Mouse (Mus musculus): Measurements from ENCODE around the gene Qrich1. TPM values are rescaled to one million over a fixed set of nuclear protein-coding genes. Genes with fewer than 3 reads are reported as not detected.

Qrich1 gene
- polyA plus RNA-seq, 1 experiment from 2014 or later, result 90.2 TPM

- H3K9ac ChIP-seq (ENCODE audit: low read depth, low read length), result peak within 1 kb of the TSS; percentile 80
- peak within 1 kb of the TSS; percentile 86 for H3K27ac ChIP-seq (ENCODE audit: low read length)
- peak; percentile 98 for ATAC-seq
- no peaks in the 10 kb centered on the region for H3K9me3 ChIP-seq (ENCODE audit: control insufficient read depth, low read length)
- H3K36me3 ChIP-seq (ENCODE audit: control insufficient read depth, insufficient read depth, low read length), result peaks cover 14% of the 10 kb centered on the region
- H3K4me1 ChIP-seq (ENCODE audit: control insufficient read depth, insufficient read depth, low read length), result peaks cover 11% of the 10 kb centered on the region
- peak within 1 kb of the TSS; percentile 79 for H3K4me3 ChIP-seq (ENCODE audit: low read length)
- peak within 1 kb of the TSS; percentile 88 for H3K4me2 ChIP-seq (ENCODE audit: low read depth, low read length)
- under 1% methylated on average over 37 of the region's 37 CpGs for WGBS
- H3K27me3 ChIP-seq (replicated peaks; ENCODE audit: control insufficient read depth, insufficient read depth, low read length), result no peaks in the 10 kb centered on the region
These were observed 8.8 kb upstream of the Qrich1 start, which contains the start of gene Qars for GRCm38 (mm10) chr9:108507619-108508434. Qars (plus strand) TSS chr9:108507706.

DNA sequence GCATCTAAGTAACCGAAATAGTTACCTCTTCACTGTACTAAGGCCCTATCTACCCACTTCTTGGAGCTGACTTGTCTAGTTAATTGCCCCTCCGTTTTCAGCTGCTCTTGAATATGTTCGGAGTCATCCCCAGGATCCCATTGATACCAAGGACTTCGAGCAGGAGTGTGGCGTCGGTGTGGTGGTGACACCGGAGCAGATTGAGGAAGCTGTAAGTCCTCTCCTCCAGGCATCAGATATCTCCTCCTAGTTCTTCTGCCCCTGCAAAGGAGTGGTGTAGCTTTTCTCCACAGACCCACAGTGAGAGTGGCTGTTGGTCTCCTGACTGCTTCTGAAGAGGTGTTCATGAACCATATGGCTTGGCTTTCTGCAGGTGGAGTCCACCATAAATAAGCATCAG, 7.8 kb upstream of the Qrich1 start:
- Histone ChIP-seq H3K36me3 (ENCODE audit: control insufficient read depth, insufficient read depth, low read length) (peaks cover 21% of the 10 kb centered on the region), H3K4me3 (ENCODE audit: low read length) (peak overlapping the region; percentile 79), H3K9me3 (ENCODE audit: control insufficient read depth, low read length) (no peaks in the 10 kb centered on the region), H3K27me3 (replicated peaks; ENCODE audit: control insufficient read depth, insufficient read depth, low read length) (no peaks in the 10 kb centered on the region), H3K4me2 (ENCODE audit: low read depth, low read length) (peak overlapping the region; percentile 88), H3K27ac (ENCODE audit: low read length) (no peak overlapping the region), H3K4me1 (ENCODE audit: control insufficient read depth, insufficient read depth, low read length) (peaks cover 11% of the 10 kb centered on the region), H3K9ac (ENCODE audit: low read depth, low read length) (peak overlapping the region; percentile 80)
- 86% methylated on average over 7 of the region's 7 CpGs for WGBS
- no peak for ATAC-seq

GRCm38 (mm10) chr9:108517253-108517930, 786 bp downstream of the Qrich1 start:
- H3K9ac ChIP-seq (ENCODE audit: low read depth, low read length), result peak overlapping the region; percentile 94
- no peaks in the 10 kb centered on the region for H3K27me3 ChIP-seq (replicated peaks; ENCODE audit: control insufficient read depth, insufficient read depth, low read length)
- H3K27ac ChIP-seq (ENCODE audit: low read length), result peak overlapping the region; percentile 98
- H3K9me3 ChIP-seq (ENCODE audit: control insufficient read depth, low read length), result no peaks in the 10 kb centered on the region
- ATAC-seq, result peak; percentile 86
- peaks cover 17% of the 10 kb centered on the region for H3K4me1 ChIP-seq (ENCODE audit: control insufficient read depth, insufficient read depth, low read length)
- H3K4me3 ChIP-seq (ENCODE audit: low read length), result peak overlapping the region; percentile 90
- peaks cover 20% of the 10 kb centered on the region for H3K36me3 ChIP-seq (ENCODE audit: control insufficient read depth, insufficient read depth, low read length)
- under 1% methylated on average over 71 of the region's 95 CpGs for WGBS
- peak overlapping the region; percentile 56 for H3K4me2 ChIP-seq (ENCODE audit: low read depth, low read length)

DNA sequence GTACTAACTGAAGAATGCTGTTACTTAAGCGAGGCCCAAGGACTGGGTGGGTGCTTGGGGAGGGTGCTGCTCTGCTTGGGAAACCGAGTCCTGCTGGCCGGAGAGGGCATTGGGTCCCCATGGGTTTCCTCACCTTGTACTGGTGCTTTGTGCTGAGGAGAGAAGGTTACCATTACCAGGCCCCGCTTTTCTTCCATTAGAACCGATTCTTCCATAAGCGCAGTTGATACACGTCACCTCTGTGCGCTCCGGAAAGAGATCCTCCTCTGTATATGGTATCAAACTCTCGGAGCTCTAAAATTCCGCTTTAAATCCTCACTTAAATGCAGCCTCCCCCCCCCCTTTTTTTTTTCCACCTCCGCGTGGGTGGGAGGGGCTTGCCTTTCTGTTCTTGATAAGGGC, 1.3 kb downstream of the Qrich1 start:
- Histone ChIP-seq H3K27me3 (replicated peaks; ENCODE audit: control insufficient read depth, insufficient read depth, low read length) (no peaks in the 10 kb centered on the region), H3K27ac (ENCODE audit: low read length) (peak overlapping the region; percentile 98), H3K36me3 (ENCODE audit: control insufficient read depth, insufficient read depth, low read length) (peaks cover 15% of the 10 kb centered on the region), H3K9ac (ENCODE audit: low read depth, low read length) (peak overlapping the region; percentile 94), H3K4me2 (ENCODE audit: low read depth, low read length) (peak overlapping the region; percentile 56), H3K9me3 (ENCODE audit: control insufficient read depth, low read length) (no peaks in the 10 kb centered on the region), H3K4me3 (ENCODE audit: low read length) (peak overlapping the region; percentile 90), H3K4me1 (ENCODE audit: control insufficient read depth, insufficient read depth, low read length) (peaks cover 17% of the 10 kb centered on the region)
- ATAC-seq, result no peak; the same call in 1 of the 2 replicates
- WGBS, result under 1% methylated on average over 13 of the region's 13 CpGs

- H3K4me1 ChIP-seq (ENCODE audit: control insufficient read depth, insufficient read depth, low read length), result peaks cover 10% of the 10 kb centered on the region
- H3K9ac ChIP-seq (ENCODE audit: low read depth, low read length), result no peak overlapping the region
- WGBS, result 81% methylated on average over 2 of the region's 2 CpGs
- H3K27me3 ChIP-seq (replicated peaks; ENCODE audit: control insufficient read depth, insufficient read depth, low read length), result no peaks in the 10 kb centered on the region
- no peak overlapping the region for H3K4me3 ChIP-seq (ENCODE audit: low read length)
- H3K4me2 ChIP-seq (ENCODE audit: low read depth, low read length), result no peak overlapping the region
- H3K9me3 ChIP-seq (ENCODE audit: control insufficient read depth, low read length), result no peaks in the 10 kb centered on the region
- no peak overlapping the region for H3K27ac ChIP-seq (ENCODE audit: low read length)
- ATAC-seq, result no peak
- no peaks in the 10 kb centered on the region for H3K36me3 ChIP-seq (ENCODE audit: control insufficient read depth, insufficient read depth, low read length)
These were observed 5.0 kb downstream of the Qrich1 start for GRCm38 (mm10) chr9:108521604-108522003.

DNA sequence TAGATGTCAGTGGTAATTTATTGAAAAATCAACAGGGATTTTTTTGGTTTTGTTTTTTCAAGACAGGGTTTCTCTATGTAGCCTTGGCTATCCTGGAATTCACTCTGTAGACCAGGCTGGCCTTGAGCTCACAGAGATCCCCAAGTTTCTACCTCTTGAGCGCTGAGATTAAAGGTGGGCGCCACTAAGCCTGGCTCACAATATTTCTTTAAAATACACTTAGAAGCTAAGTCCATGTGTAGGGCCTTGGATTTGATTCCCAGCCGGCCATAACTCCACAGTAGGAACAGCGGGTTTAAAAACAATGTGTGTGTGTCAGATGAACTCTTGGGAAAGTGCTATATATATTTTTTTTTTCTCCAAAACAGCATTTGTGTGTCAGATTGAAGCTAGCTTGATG, 6.7 kb downstream of the Qrich1 start:
- no peak overlapping the region for H3K9ac ChIP-seq (ENCODE audit: low read depth, low read length)
- no peaks in the 10 kb centered on the region for H3K27me3 ChIP-seq (replicated peaks; ENCODE audit: control insufficient read depth, insufficient read depth, low read length)
- H3K4me2 ChIP-seq (ENCODE audit: low read depth, low read length), result no peak overlapping the region
- H3K36me3 ChIP-seq (ENCODE audit: control insufficient read depth, insufficient read depth, low read length), result no peaks in the 10 kb centered on the region
- H3K4me1 ChIP-seq (ENCODE audit: control insufficient read depth, insufficient read depth, low read length), result peaks cover 10% of the 10 kb centered on the region
- H3K4me3 ChIP-seq (ENCODE audit: low read length), result no peak overlapping the region
- H3K9me3 ChIP-seq (ENCODE audit: control insufficient read depth, low read length), result no peaks in the 10 kb centered on the region
- 95% methylated on average over 4 of the region's 4 CpGs for WGBS
- H3K27ac ChIP-seq (ENCODE audit: low read length), result no peak overlapping the region
- ATAC-seq, result no peak

DNA sequence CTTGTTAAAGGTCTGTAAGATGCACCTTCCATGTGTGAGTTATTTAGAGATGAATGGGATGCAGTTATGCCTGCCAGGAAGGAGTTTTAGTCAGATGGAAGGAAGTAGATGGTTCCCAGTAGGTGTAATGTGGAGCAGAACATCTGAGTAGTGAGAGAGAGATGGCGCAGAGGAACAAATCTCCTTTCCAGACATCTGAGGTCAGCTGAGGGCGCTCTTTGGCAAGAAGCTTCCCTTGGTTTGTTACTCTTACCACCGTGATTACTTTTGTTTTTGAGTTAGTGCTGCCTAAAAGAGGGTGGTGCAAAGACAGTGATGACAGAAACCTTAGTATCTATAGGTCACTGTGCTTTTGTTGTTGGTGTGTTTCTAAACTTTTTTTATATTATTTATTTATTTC, 8.8 kb downstream of the Qrich1 start:
- H3K36me3 ChIP-seq (ENCODE audit: control insufficient read depth, insufficient read depth, low read length), result peaks cover 4% of the 10 kb centered on the region; the same call in 1 of the 2 replicates
- H3K9ac ChIP-seq (ENCODE audit: low read depth, low read length), result no peak overlapping the region
- H3K27ac ChIP-seq (ENCODE audit: low read length), result no peak overlapping the region
- H3K4me3 ChIP-seq (ENCODE audit: low read length), result no peak overlapping the region
- H3K4me1 ChIP-seq (ENCODE audit: control insufficient read depth, insufficient read depth, low read length), result no peaks in the 10 kb centered on the region
- H3K27me3 ChIP-seq (replicated peaks; ENCODE audit: control insufficient read depth, insufficient read depth, low read length), result no peaks in the 10 kb centered on the region
- 83% methylated on average over 3 of the region's 3 CpGs for WGBS
- no peaks in the 10 kb centered on the region for H3K9me3 ChIP-seq (ENCODE audit: control insufficient read depth, low read length)
- no peak overlapping the region for H3K4me2 ChIP-seq (ENCODE audit: low read depth, low read length)
- no peak for ATAC-seq

DNA sequence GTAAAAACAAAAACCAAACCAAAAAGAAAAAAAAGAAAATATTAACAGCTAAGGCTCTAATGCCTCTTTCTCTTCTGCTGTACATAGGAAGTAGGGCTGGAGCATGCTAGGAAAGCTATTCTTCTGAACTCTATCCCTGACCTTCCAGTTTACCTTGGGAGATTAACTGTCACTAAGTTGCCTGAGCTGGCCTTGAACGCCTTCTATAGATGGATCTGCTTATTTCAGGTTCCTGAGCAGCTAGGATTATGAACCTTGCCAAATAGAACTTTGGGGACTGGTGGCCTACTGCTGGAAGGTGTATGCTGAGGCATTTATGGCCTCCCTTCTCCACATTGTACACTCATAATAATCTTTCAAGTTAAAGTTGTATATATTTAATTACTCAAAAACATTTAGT, 14.3 kb downstream of the Qrich1 start:
- H3K36me3 ChIP-seq (ENCODE audit: control insufficient read depth, insufficient read depth, low read length), result peaks cover 21% of the 10 kb centered on the region
- H3K4me2 ChIP-seq (ENCODE audit: low read depth, low read length), result no peak overlapping the region
- H3K27ac ChIP-seq (ENCODE audit: low read length), result no peak overlapping the region
- WGBS, result 89% methylated on average over 1 of the region's 1 CpGs
- no peak overlapping the region for H3K9ac ChIP-seq (ENCODE audit: low read depth, low read length)
- ATAC-seq, result no peak
- H3K9me3 ChIP-seq (ENCODE audit: control insufficient read depth, low read length), result no peaks in the 10 kb centered on the region
- H3K27me3 ChIP-seq (replicated peaks; ENCODE audit: control insufficient read depth, insufficient read depth, low read length), result no peaks in the 10 kb centered on the region
- H3K4me3 ChIP-seq (ENCODE audit: low read length), result no peak overlapping the region
- H3K4me1 ChIP-seq (ENCODE audit: control insufficient read depth, insufficient read depth, low read length), result no peaks in the 10 kb centered on the region

- no peak overlapping the region for H3K27ac ChIP-seq (ENCODE audit: low read length)
- H3K9ac ChIP-seq (ENCODE audit: low read depth, low read length), result no peak overlapping the region
- H3K9me3 ChIP-seq (ENCODE audit: control insufficient read depth, low read length), result no peaks in the 10 kb centered on the region
- WGBS, result 85% methylated on average over 1 of the region's 1 CpGs
- H3K4me2 ChIP-seq (ENCODE audit: low read depth, low read length), result no peak overlapping the region
- ATAC-seq, result no peak
- no peak overlapping the region for H3K4me3 ChIP-seq (ENCODE audit: low read length)
- H3K4me1 ChIP-seq (ENCODE audit: control insufficient read depth, insufficient read depth, low read length), result no peaks in the 10 kb centered on the region
- H3K27me3 ChIP-seq (replicated peaks; ENCODE audit: control insufficient read depth, insufficient read depth, low read length), result no peaks in the 10 kb centered on the region
- peaks cover 21% of the 10 kb centered on the region for H3K36me3 ChIP-seq (ENCODE audit: control insufficient read depth, insufficient read depth, low read length)
These were observed 14.9 kb downstream of the Qrich1 start for GRCm38 (mm10) chr9:108531496-108531895.

Data from intestine, embryonic 16.5 days (tissue).